ENCODE assay signal across 8 mouse cellular contexts in the genomic region with DNA sequence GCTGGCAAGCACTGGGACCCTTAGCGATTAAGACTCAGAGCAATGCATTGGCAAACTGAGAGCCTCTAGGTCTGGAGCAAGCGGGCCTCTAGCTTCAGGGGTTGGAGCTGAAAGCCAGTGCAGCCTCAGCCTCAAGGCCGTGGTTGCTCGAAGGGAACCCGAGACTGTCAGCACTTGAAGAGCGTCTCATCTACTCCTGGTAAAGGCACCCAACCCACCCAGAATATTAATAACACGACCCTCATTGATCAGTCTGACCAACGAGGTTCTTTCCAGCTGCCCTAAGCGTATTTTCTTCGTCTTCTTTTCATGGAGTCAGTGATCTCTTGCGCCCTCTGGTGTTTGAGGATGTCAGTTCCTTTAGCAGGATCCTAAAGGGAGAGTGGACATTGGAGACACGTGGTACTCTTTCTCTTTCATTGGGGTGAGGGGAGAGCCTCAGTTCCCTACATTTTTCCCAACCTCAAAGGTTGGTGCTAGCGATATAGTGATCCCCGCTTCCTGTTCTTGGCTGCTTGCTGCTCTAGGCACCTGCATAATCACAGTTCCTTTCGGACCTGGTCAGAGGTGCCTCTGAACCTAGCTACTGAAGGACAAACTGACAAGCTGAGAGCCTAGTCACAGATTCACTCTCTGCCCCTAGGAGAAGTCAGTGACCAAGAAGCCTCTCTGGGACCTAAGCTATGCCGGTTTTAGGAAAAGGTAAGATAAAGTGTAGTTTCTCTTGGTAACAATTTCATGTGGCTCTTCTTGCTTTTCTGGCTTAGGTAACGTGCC.
DNase-seq lines count a peak whose midpoint lies in the region; ATAC-seq and TF ChIP-seq lines count a peak whose summit lies in the region.

No protein-coding gene starts in this region.

- H3K4me3 ChIP-seq in bone marrow macrophage, adult 2 months (ENCODE audit: insufficient read depth, low read length), result no peak overlapping the region
- no peak overlapping the region; the same call in 1 of the 2 replicates for H3K4me3 ChIP-seq in embryonic facial prominence, embryonic 14.5 days (ENCODE audit: low read depth, low read length)
- peak overlapping the region; percentile 5; the same call in 1 of the 2 replicates for H3K4me3 ChIP-seq in heart, postnatal 0 days (ENCODE audit: low read depth, low read length)
- no peak overlapping the region for H3K4me3 ChIP-seq in liver, embryonic 11.5 days (ENCODE audit: low read depth, low read length)
- H3K4me3 ChIP-seq in stomach, embryonic 16.5 days (replicated peaks; ENCODE audit: low read length), result no peak overlapping the region

- DNase-seq in CD8-positive naive resting alpha-beta T cell, adult 2 months (ENCODE audit: low read depth in 2 of 2, low spot score in 2 of 2), result peak; percentile 36 to 62
- peak; percentile 86 for DNase-seq in embryonic facial prominence, embryonic 14.5 days (ENCODE audit: low spot score)
- peak; percentile 73 for DNase-seq in heart, postnatal 0 days (ENCODE audit: low spot score)
- peak; percentile 47 to 86 for DNase-seq in kidney, postnatal 25 days
- DNase-seq in liver, embryonic 11.5 days (ENCODE audit: low spot score), result peak; percentile 47
- DNase-seq in natural killer cell, adult 2 months (ENCODE audit: low spot score in 2 of 2), result peak; percentile 30 to 65

- no peaks in the 10 kb centered on the region for H3K27me3 ChIP-seq in embryonic facial prominence, embryonic 14.5 days (replicated peaks; ENCODE audit: control insufficient read depth, insufficient read depth, low read length)
- no peaks in the 10 kb centered on the region for H3K27me3 ChIP-seq in heart, postnatal 0 days (ENCODE audit: control insufficient read depth, insufficient read depth, low read length)
- H3K27me3 ChIP-seq in liver, embryonic 11.5 days (replicated peaks; ENCODE audit: control insufficient read depth, insufficient read depth, low read length), result no peaks in the 10 kb centered on the region
- no peaks in the 10 kb centered on the region for H3K27me3 ChIP-seq in stomach, embryonic 16.5 days (ENCODE audit: control insufficient read depth, insufficient read depth, low read length)

- H3K27ac ChIP-seq in bone marrow macrophage, adult 2 months (ENCODE audit: insufficient read depth, low read depth, low read length), result no peak overlapping the region
- H3K27ac ChIP-seq in embryonic facial prominence, embryonic 14.5 days (replicated peaks; ENCODE audit: low read depth, low read length), result no peak overlapping the region
- no peak overlapping the region for H3K27ac ChIP-seq in heart, postnatal 0 days (ENCODE audit: low read depth)
- H3K27ac ChIP-seq in liver, embryonic 11.5 days (ENCODE audit: low read depth, low read length), result no peak overlapping the region
- H3K27ac ChIP-seq in stomach, embryonic 16.5 days (ENCODE audit: low read length), result no peak overlapping the region

- TF ChIP-seq CTCF in bone marrow macrophage, adult 2 months (IDR thresholded peaks at IDR 0.05; ENCODE audit: low read depth, low read length), result peak; percentile 4; the same call in 1 of the 2 replicates
- TF ChIP-seq CTCF in heart, postnatal 0 days (IDR thresholded peaks at IDR 0.05; ENCODE audit: low read depth), result peak; percentile 93

- H3K4me2 ChIP-seq in embryonic facial prominence, embryonic 14.5 days (ENCODE audit: low read depth, low read length), result peak overlapping the region; percentile 37; the same call in 1 of the 2 replicates
- H3K4me2 ChIP-seq in heart, postnatal 0 days (ENCODE audit: low read depth, low read length), result peak overlapping the region; percentile 29
- H3K4me2 ChIP-seq in liver, embryonic 11.5 days, result peak overlapping the region; percentile 30
- H3K4me2 ChIP-seq in stomach, embryonic 16.5 days (ENCODE audit: low read depth, low read length), result peak overlapping the region; percentile 29

- 23% methylated on average over 17 of the region's 17 CpGs for WGBS in embryonic facial prominence, embryonic 14.5 days
- 17% methylated on average over 17 of the region's 17 CpGs for WGBS in heart, postnatal 0 days
- WGBS in liver, embryonic 11.5 days, result 28% methylated on average over 17 of the region's 17 CpGs
- 26% methylated on average over 17 of the region's 17 CpGs for whole genome bisulfite sequencing in stomach, embryonic 16.5 days

- H3K9me3 ChIP-seq in embryonic facial prominence, embryonic 14.5 days (ENCODE audit: control insufficient read depth, low read length), result no peaks in the 10 kb centered on the region
- no peaks in the 10 kb centered on the region for H3K9me3 ChIP-seq in heart, postnatal 0 days (replicated peaks; ENCODE audit: control insufficient read depth, low read length)
- H3K9me3 ChIP-seq in liver, embryonic 11.5 days (ENCODE audit: control insufficient read depth, low read length), result no peaks in the 10 kb centered on the region
- no peaks in the 10 kb centered on the region for H3K9me3 ChIP-seq in stomach, embryonic 16.5 days (replicated peaks; ENCODE audit: control insufficient read depth, low read length)

- no peak for TF ChIP-seq POLR2A in bone marrow macrophage, adult 2 months (IDR thresholded peaks at IDR 0.05; ENCODE audit: borderline replicate concordance, low read depth, low read length)

- H3K36me3 ChIP-seq in embryonic facial prominence, embryonic 14.5 days (ENCODE audit: control insufficient read depth, insufficient read depth, low read length), result no peaks in the 10 kb centered on the region
- no peaks in the 10 kb centered on the region for H3K36me3 ChIP-seq in heart, postnatal 0 days (replicated peaks; ENCODE audit: control insufficient read depth, insufficient read depth, low read length)
- no peaks in the 10 kb centered on the region for H3K36me3 ChIP-seq in liver, embryonic 11.5 days (ENCODE audit: control insufficient read depth, insufficient read depth, low read length)
- no peaks in the 10 kb centered on the region for H3K36me3 ChIP-seq in stomach, embryonic 16.5 days (ENCODE audit: control insufficient read depth, insufficient read depth, low read length)

- peak; percentile 85 for ATAC-seq in embryonic facial prominence, embryonic 14.5 days (ENCODE audit: low read depth)
- peak; percentile 44; the same call in 1 of the 2 replicates for ATAC-seq in heart, postnatal 0 days (ENCODE audit: insufficient read depth, low read depth)
- ATAC-seq in liver, embryonic 11.5 days (replicated peaks; ENCODE audit: low FRiP score), result peak; percentile 65
- ATAC-seq in stomach, embryonic 16.5 days (ENCODE audit: insufficient read depth, low FRiP score), result peak; percentile 62; the same call in 1 of the 2 replicates

- H3K4me1 ChIP-seq in bone marrow macrophage, adult 2 months (ENCODE audit: control insufficient read depth, insufficient read depth, low read length), result no peaks in the 10 kb centered on the region
- H3K4me1 ChIP-seq in embryonic facial prominence, embryonic 14.5 days (ENCODE audit: control insufficient read depth, insufficient read depth, low read length), result no peaks in the 10 kb centered on the region
- no peaks in the 10 kb centered on the region for H3K4me1 ChIP-seq in heart, postnatal 0 days (ENCODE audit: control insufficient read depth, insufficient read depth)
- H3K4me1 ChIP-seq in liver, embryonic 11.5 days (replicated peaks; ENCODE audit: control insufficient read depth, insufficient read depth, low read length), result no peaks in the 10 kb centered on the region
- H3K4me1 ChIP-seq in stomach, embryonic 16.5 days (ENCODE audit: control insufficient read depth, insufficient read depth, low read length), result no peaks in the 10 kb centered on the region

- TF ChIP-seq EP300 in heart, postnatal 0 days (IDR thresholded peaks at IDR 0.05; ENCODE audit: low read depth), result no peak

- no peak overlapping the region for H3K9ac ChIP-seq in embryonic facial prominence, embryonic 14.5 days (ENCODE audit: low read depth, low read length)
- H3K9ac ChIP-seq in heart, postnatal 0 days (replicated peaks; ENCODE audit: low read depth, low read length), result no peak overlapping the region
- H3K9ac ChIP-seq in liver, embryonic 11.5 days (ENCODE audit: low read depth, low read length), result no peak overlapping the region
- peak overlapping the region; percentile 24; the same call in 1 of the 2 replicates for H3K9ac ChIP-seq in stomach, embryonic 16.5 days (ENCODE audit: low read length)
